Mouse (Mus musculus) liver, embryonic 13.5 days (tissue): Measurements from ENCODE around the gene Ccdc69. TPM values are rescaled to one million over a fixed set of nuclear protein-coding genes. Genes with fewer than 3 reads are reported as not detected.

Source experiments
- ATAC-seq: fragments of 200-750 bp; cut with Nextera tagmentation; 2 replicates; pipeline ENCODE4 v1.8.0; 2017; ENCODE audit warnings: low read depth, mild to moderate bottlenecking, moderate number of reproducible peaks, moderate library complexity
- DNase-seq: peaks from one replicate; pipeline ENCODE4 v3.0.0; 2022
- H3K27ac ChIP-seq: fragments of 300-500 bp; sonication (generic); 2 replicates; pipeline ENCODE4 v1.5.1; 2015; ENCODE audit warnings: moderate library complexity, mild to moderate bottlenecking, inconsistent platforms
- H3K27me3 ChIP-seq: fragments of 300-500 bp; sonication (generic); 2 replicates; pipeline ENCODE4 v1.6.1; 2015; ENCODE audit warnings: mild to moderate bottlenecking, inconsistent platforms
- H3K36me3 ChIP-seq: fragments of 300-500 bp; sonication (generic); 2 replicates; pipeline ENCODE4 v1.6.1; 2015; ENCODE audit warnings: mild to moderate bottlenecking, inconsistent platforms
- H3K4me1 ChIP-seq: fragments of 300-500 bp; sonication (generic); replicated peaks from 2 replicates; pipeline ENCODE4 v1.6.1; 2015; ENCODE audit warnings: inconsistent platforms
- H3K4me2 ChIP-seq: fragments of 300-500 bp; sonication (generic); 2 replicates; pipeline ENCODE4 v1.6.1; 2015; ENCODE audit warnings: inconsistent platforms, mild to moderate bottlenecking, moderate library complexity
- H3K4me3 ChIP-seq: fragments of 300-500 bp; sonication (generic); replicated peaks from 2 replicates; pipeline ENCODE4 v1.5.1; 2015; ENCODE audit warnings: mild to moderate bottlenecking, inconsistent platforms
- H3K9ac ChIP-seq: fragments of 300-500 bp; sonication (generic); 2 replicates; pipeline ENCODE4 v1.6.1; 2015; ENCODE audit warnings: mild to moderate bottlenecking, inconsistent platforms
- H3K9me3 ChIP-seq: fragments of 300-500 bp; sonication (generic); replicated peaks from 2 replicates; pipeline ENCODE4 v1.6.1; 2016; ENCODE audit warnings: inconsistent platforms
- WGBS: fragments of 180-500 bp; shearing (Covaris S2); methylation state at CpG from one replicate; pipeline ENCODE4 v1.1.7; 2015; ENCODE audit not compliant: insufficient replicate concordance; 5-methylcytosine and 5-hydroxymethylcytosine counted together
- polyA plus RNA-seq: library from polyadenylated mRNA; unstranded; fragments of >200 nt; fragmentation: Nextera tagmentation; extraction: Ambion mirVana; gene quantifications from 2 replicates; pipeline ENCODE4 v1.2.1, GENCODE M21; 2015

The Ccdc69 gene
- polyA plus RNA-seq, 1 experiment from 2014 or later = 1.1 TPM

- WGBS = 76% methylated on average over 7 of the region's 7 CpGs
- DNase-seq (no peak), ATAC-seq (no peak)
These were observed 31.8 kb upstream of the Ccdc69 start for GRCm38 (mm10) chr11:55109521-55110300.

GRCm38 (mm10) chr11:55106636-55107035 is 28.7 kb upstream of the Ccdc69 start:
- no peak for ATAC-seq
- Histone ChIP-seq H3K9ac (no peak overlapping the region), H3K4me3 (no peak overlapping the region), H3K4me2 (no peak overlapping the region), H3K4me1 (peaks cover 5% of the 10 kb centered on the region), H3K9me3 (no peaks in the 10 kb centered on the region), H3K27ac (peak overlapping the region; percentile 5; the same call in 1 of the 2 replicates), H3K36me3 (peaks cover 3% of the 10 kb centered on the region; the same call in 1 of the 2 replicates), H3K27me3 (no peaks in the 10 kb centered on the region)
- no peak for DNase-seq
- 49% methylated on average over 1 of the region's 1 CpGs for WGBS

More at GRCm38 (mm10) chr11:55109521-55110300, 31.8 kb upstream of the Ccdc69 start:
- Histone ChIP-seq H3K4me1 (peaks cover 7% of the 10 kb centered on the region; the same call in 1 of the 2 replicates), H3K27ac (no peak overlapping the region), H3K27me3 (no peaks in the 10 kb centered on the region), H3K4me2 (no peak overlapping the region), H3K4me3 (no peak overlapping the region), H3K9me3 (no peaks in the 10 kb centered on the region), H3K36me3 (peaks cover 3% of the 10 kb centered on the region; the same call in 1 of the 2 replicates), H3K9ac (no peak overlapping the region)

DNA sequence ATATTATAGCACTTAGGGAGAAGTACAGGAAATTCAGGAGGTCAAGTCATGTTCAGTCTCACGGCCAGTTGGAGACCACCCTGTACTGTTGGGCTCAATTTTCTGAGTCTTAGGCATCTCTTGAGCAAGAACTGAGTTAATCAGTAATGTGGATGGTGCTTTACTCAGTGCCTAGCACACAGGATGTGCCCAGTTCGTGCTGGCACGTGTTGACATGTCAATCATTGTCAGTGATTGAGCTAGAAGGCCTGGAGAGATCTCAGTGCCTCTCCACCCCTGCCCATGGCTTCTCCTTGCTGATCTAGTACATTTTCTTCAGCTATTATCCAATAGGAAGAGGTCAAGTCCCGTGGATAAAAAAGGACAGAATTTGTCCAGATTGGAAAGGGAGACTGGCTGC is 27.5 kb upstream of the Ccdc69 start:
- Histone ChIP-seq H3K4me3 (no peak overlapping the region), H3K27ac (no peak overlapping the region), H3K36me3 (peaks cover 3% of the 10 kb centered on the region; the same call in 1 of the 2 replicates), H3K27me3 (no peaks in the 10 kb centered on the region), H3K4me1 (peaks cover 5% of the 10 kb centered on the region), H3K9ac (no peak overlapping the region), H3K9me3 (no peaks in the 10 kb centered on the region), H3K4me2 (no peak overlapping the region)
- DNase-seq = no peak
- WGBS = 38% methylated on average over 4 of the region's 4 CpGs
- no peak for ATAC-seq

GRCm38 (mm10) chr11:55103229-55103628 is 25.3 kb upstream of the Ccdc69 start:
- ATAC-seq (no peak), DNase-seq (no peak)
- 74% methylated on average over 3 of the region's 3 CpGs for WGBS

DNA sequence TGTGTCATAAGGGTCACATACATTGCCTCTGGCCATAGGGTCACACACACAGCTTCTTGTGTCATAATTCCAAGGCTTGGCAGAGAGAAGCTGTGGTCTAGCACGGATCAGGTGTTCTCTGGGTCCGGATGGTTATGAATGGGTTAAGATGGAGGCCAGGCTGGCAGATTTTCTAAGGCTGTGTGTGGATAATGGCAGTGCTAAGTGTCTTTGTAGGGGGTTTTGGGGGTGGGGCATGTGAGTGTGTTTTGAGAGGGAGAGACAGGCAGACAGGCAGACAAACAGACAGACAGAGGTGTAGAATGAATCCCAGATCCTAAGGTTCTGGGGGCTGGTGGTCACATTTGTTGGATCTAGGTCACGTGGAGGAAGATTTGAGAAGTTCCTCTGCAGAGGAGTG is 24.1 kb upstream of the Ccdc69 start:
- no peak overlapping the region for H3K27ac ChIP-seq
- no peaks in the 10 kb centered on the region for H3K9me3 ChIP-seq
- H3K36me3 ChIP-seq = no peaks in the 10 kb centered on the region
- H3K4me3 ChIP-seq = no peak overlapping the region
- no peak overlapping the region for H3K4me2 ChIP-seq
- no peak for ATAC-seq
- no peak overlapping the region for H3K9ac ChIP-seq
- 61% methylated on average over 3 of the region's 3 CpGs for WGBS
- H3K4me1 ChIP-seq = peaks cover 20% of the 10 kb centered on the region
- no peaks in the 10 kb centered on the region for H3K27me3 ChIP-seq
- no peak for DNase-seq

More at GRCm38 (mm10) chr11:55103229-55103628, 25.3 kb upstream of the Ccdc69 start:
- no peaks in the 10 kb centered on the region for H3K27me3 ChIP-seq
- H3K9ac ChIP-seq = no peak overlapping the region
- no peaks in the 10 kb centered on the region for H3K9me3 ChIP-seq
- no peak overlapping the region for H3K4me3 ChIP-seq
- H3K4me1 ChIP-seq = peaks cover 10% of the 10 kb centered on the region
- H3K36me3 ChIP-seq = no peaks in the 10 kb centered on the region
- H3K27ac ChIP-seq = no peak overlapping the region
- H3K4me2 ChIP-seq = no peak overlapping the region

- WGBS = 32% methylated on average over 4 of the region's 4 CpGs
- Histone ChIP-seq H3K36me3 (no peaks in the 10 kb centered on the region), H3K27ac (no peak overlapping the region), H3K4me2 (no peak overlapping the region), H3K4me3 (no peak overlapping the region), H3K9me3 (no peaks in the 10 kb centered on the region), H3K4me1 (peaks cover 26% of the 10 kb centered on the region), H3K9ac (no peak overlapping the region), H3K27me3 (0 out of 2 replicates have a peak, but pooled peaks cover 3% of the 10 kb centered on the region)
- ATAC-seq (no peak), DNase-seq (no peak)
These were observed 21.9 kb upstream of the Ccdc69 start for GRCm38 (mm10) chr11:55099868-55100267.

DNA sequence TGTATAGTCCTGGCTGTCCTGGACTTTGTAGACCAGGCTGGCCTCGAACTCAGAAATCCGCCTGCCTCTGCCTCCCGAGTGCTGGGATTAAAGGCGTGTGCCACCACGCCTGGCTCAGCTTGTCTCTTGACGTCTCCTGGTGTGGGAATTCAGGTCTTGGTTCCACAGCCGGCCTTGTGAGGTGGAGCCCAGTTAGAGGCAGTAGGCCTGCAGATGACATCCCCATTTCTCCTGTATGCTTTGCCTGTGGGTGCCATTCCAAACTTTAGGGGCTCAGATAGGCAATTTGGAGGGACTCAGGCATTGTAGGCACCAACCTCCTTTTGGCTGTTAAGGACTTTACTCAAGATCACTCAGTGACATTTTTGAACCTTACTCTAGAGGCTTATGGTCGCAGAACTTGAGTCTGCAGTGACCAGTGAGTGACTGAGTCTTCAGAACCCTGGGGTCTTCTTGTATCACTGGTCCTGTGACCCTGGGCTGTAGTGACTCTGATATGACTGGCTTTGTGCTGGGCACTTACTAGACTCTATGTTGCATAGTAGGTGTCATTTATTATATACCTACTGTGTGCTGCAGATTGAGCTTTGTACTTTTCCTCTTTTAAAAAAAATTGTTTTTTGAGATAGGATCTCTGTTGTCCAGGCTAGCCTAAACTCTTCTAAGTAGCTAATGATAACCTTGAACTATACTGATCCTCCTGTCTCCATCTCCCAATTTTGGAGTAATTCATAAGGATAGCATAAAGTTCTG is 21.3 kb upstream of the Ccdc69 start:
- no peak overlapping the region; the same call in 1 of the 2 replicates for H3K27ac ChIP-seq
- DNase-seq = no peak
- 0 out of 2 replicates have a peak, but pooled peaks cover 3% of the 10 kb centered on the region for H3K27me3 ChIP-seq
- H3K36me3 ChIP-seq = no peaks in the 10 kb centered on the region
- H3K9me3 ChIP-seq = no peaks in the 10 kb centered on the region
- H3K4me1 ChIP-seq = peaks cover 26% of the 10 kb centered on the region
- 79% methylated on average over 8 of the region's 8 CpGs for WGBS
- H3K4me2 ChIP-seq = no peak overlapping the region; the same call in 1 of the 2 replicates
- ATAC-seq = no peak
- H3K9ac ChIP-seq = no peak overlapping the region
- no peak overlapping the region for H3K4me3 ChIP-seq

DNA sequence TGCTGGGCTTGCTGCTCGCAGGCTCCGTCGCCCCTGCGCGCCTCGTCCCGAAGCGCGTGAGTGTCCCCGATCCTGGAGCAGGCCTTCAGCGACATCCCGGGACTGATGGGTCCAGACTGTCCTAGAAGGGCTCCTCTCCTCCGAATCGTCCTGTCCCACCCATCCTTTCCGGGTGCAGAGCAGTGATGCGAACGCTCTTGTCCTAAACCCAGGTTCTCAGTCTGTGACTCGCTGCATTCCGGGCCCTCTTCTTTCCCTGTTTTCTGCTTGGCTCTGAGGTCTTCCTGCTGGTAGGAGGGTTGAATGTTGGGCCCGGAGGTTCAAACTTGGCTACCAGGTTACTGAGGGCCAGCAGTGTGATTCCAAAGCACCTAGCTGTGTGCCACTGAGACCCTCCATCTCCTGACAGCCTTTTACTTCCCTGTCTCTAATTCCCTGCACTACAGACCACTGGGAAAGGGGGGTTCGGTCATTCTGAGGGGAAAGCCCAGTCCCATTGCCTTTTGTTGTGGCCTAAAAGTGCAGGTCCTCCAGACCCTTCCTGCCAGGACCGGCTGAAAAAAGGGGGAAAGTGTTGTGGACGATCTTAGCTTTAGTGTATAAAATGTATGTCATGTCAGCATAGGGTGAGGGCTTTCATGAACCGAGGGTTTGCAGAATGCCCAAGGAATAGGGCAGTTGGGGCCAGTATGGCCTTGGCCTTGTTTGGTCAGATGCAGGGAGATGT is 20.4 kb upstream of the Ccdc69 start:
- H3K27me3 ChIP-seq = 0 out of 2 replicates have a peak, but pooled peaks cover 3% of the 10 kb centered on the region
- H3K36me3 ChIP-seq = no peaks in the 10 kb centered on the region
- DNase-seq = no peak
- peak overlapping the region; percentile 74 for H3K4me2 ChIP-seq
- no peaks in the 10 kb centered on the region for H3K9me3 ChIP-seq
- no peak overlapping the region for H3K27ac ChIP-seq
- H3K9ac ChIP-seq = peak overlapping the region; percentile 43
- ATAC-seq = peak; percentile 40; the same call in 1 of the 2 replicates
- H3K4me1 ChIP-seq = peaks cover 24% of the 10 kb centered on the region
- H3K4me3 ChIP-seq = peak overlapping the region; percentile 56
- 18% methylated on average over 24 of the region's 24 CpGs for WGBS

DNA sequence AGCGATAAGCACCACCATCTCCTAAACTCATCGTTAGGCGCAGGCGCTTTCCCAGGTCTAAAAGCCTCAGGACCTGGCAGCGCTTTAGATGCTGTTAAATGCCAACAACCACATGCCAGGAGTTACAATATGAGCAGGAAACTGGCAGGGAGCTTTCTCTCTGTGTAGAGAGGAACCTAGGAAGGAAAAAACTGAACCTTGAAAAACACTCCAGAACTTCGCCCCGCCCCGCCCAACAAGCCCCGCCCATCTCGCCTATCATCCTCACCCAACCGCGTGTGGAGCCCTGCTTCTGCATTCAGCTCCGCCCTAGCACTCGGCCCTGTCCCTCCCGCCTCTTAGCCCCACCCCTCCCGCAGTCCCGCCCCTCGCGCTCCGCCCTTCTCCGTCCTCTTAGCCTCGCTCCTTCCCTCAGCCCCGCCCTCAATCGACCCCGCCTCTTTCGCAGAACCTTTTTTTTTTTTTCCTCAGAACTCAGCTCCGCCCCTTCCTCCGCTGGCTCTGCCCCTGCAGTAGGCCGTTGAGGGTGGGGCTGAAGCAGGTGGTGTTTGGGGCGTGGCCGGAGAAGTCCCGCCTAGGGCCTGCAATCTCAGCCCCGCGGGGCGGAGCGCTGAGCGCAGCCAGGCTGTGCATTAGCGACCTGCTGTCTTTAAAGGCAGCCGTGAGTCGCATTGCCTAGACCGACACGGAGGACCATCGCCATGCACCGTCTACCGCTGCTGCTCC is 19.7 kb upstream of the Ccdc69 start, which contains the start of gene Gm2a:
Gene Gm2a, plus strand, starts transcription at position 653 of the 726 bp plus-strand sequence.
- Histone ChIP-seq H3K4me1 (peaks cover 21% of the 10 kb centered on the region), H3K9me3 (no peaks in the 10 kb centered on the region), H3K27me3 (0 out of 2 replicates have a peak, but pooled peaks cover 3% of the 10 kb centered on the region), H3K27ac (peak within 1 kb of the TSS; percentile 69), H3K36me3 (no peaks in the 10 kb centered on the region), H3K4me2 (peak within 1 kb of the TSS; percentile 74), H3K4me3 (peak within 1 kb of the TSS; percentile 56), H3K9ac (peak within 1 kb of the TSS; percentile 43)
- peak; percentile 93 for ATAC-seq
- DNase-seq = peak; percentile 88
- 2% methylated on average over 45 of the region's 45 CpGs for WGBS

DNA sequence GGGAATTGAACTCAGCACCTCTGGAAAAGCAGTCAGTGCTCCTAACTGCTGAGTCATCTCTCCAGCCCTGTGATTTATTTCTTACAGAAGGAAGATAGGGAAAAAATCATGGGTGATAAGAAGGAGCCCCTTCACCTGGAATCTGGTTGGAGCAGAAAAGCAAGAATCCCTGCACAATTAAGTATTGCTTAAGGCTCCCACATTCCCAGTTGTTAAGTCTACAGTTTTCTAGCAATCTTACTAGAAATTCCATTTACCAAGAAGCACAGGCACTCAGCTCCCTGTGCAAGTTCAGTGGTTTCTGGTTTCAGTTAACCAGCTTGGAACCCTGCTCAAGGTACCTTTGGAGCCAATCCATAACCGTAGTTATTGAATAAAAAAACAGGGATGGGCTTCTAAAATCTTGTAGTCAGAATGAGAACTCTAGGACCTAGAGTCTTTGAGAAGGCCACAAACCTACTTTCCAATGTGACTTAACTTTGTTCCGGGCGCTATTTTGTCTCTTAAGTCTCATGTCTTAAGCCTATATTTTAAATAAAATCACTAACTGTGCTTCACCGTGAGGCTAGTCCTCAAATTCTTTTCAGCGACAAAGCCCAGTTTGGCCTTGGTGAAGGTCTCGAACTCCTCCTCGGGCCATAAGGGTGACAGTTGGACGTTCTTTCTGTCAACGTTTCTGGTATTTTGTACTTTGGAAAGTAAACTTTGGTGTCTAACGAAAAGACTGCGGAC is 19.0 kb upstream of the Ccdc69 start:
- Histone ChIP-seq H3K27ac (peak overlapping the region; percentile 69), H3K4me2 (peak overlapping the region; percentile 74), H3K9me3 (no peaks in the 10 kb centered on the region), H3K9ac (peak overlapping the region; percentile 22; the same call in 1 of the 2 replicates), H3K27me3 (0 out of 2 replicates have a peak, but pooled peaks cover 3% of the 10 kb centered on the region), H3K4me3 (peak overlapping the region; percentile 56), H3K4me1 (peaks cover 21% of the 10 kb centered on the region), H3K36me3 (no peaks in the 10 kb centered on the region)
- no peak for ATAC-seq
- WGBS = 23% methylated on average over 11 of the region's 11 CpGs
- DNase-seq = no peak
